Mouse (Mus musculus) neural tube, embryonic 10.5 days (tissue): ENCODE measurements around the gene Gpr143.
A peak's percentile ranks its signal among the peaks of the same experiment; 100 is the strongest.
"Not testable (repeated sequence)": the region's sequence is repeated elsewhere in the genome, so short reads cannot be mapped to it uniquely, and the experiment has no call there.

ENCODE experiments used
- DNase-seq: peaks from one replicate; pipeline ENCODE4 v3.0.0-alpha.2; 2017; ENCODE audit warnings: low spot score; ENCODE audit errors: extremely low spot score

Gene Gpr143

DNA sequence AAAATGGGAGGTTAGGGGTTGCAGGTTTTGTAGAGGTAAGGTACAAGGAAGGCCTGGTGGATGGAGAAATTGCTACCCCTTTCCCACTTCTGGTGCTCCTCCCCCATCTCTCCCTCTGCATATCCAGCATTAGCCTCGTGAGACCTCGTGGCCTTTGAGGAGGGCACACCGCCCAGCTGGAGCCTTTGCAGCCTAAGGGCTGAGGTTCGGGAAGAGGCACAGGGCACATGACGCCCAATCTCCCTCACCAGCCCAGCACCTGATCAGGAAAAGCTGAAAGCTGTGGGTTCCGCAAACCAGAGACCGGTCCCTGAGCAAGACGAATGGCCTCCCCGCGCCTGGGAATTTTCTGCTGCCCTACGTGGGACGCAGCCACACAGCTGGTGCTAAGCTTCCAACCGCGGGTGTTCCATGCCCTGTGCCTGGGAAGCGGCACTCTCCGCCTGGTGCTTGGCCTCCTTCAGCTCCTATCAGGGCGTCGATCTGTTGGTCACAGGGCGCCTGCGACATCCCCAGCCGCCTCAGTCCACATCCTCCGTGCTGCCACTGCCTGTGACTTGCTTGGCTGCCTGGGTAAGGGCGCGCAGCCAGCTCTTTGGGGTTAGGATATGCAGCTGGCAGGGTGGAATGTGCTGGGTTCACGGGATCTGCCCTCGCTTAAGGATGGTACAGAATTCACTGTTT lies at the start of gene Gpr143:
TSS of gene Gpr143 (plus strand) at position 202 of the 684 bp plus-strand sequence.
- peak; percentile 24 for DNase-seq

DNA sequence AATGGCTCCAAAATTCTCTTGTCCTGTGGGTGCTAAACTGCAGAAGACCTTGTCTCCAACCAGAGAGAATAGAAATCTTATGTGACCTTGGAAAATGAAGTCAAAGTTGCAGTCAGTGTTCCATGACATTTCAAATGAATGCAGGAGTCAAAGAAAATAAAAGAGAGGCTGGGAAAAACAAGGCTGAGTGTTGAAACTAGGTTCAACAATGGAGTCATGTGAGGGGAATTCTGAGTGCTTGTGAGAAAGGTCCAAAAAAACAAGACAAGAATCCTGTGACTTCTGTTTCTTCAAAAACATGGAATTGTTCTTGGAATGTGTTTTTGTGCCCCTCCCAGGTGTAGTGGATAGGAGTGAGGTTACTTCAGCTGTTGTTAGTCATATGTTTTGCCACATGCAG lies 46.4 kb upstream of the Gpr143 start:
- no peak for DNase-seq

DNA sequence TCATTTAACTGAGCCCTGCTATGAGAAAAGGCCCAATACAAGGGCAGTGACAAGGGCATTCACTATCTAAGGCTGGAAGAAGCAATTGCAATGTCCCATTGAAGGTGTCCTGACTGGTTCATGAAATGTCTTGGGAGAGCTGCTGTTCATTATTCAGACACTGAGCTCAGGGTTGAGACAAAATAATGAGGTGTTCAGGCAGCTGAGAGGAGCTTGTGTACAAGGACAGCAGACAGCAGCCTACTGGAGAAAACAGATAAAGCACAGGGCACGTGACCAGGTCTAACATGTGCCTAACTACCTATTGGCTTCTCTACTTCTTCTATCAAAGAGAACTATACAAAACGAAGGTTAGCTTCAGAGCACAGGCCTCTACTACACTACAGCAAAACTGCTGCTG lies 43.5 kb upstream of the Gpr143 start:
- no peak for DNase-seq

DNA sequence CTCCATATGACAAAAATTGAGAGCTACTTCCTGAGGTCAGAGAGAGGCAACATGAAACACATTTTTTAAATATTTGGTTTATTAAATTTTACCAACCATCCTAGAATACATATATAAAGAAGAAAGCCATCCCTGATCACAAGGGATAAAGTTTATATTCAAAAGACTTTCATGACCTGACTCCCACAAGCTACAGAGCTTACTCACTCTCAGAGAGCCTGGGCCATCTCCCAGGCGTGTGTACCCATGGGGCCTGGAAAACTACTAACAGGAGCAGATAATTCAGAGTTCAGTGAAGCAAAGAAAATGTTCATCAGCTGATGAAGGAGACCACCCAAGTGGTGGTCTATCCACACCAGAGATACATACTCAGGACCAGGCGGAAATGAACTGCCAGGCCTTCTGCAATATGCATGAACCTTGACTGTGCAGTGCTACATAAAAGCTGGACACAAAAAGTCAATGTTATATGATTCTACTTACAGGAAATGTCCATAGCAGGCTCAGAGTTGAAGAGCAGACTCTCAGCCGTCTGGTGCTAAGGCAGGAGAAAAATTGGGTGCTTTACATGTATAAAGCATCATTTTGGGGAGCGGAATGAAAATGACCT lies 42.9 kb upstream of the Gpr143 start:
- no peak for DNase-seq

- no peak for DNase-seq
These were observed 38.1 kb upstream of the Gpr143 start for GRCm38 (mm10) chrX:152743642-152744041.

DNA sequence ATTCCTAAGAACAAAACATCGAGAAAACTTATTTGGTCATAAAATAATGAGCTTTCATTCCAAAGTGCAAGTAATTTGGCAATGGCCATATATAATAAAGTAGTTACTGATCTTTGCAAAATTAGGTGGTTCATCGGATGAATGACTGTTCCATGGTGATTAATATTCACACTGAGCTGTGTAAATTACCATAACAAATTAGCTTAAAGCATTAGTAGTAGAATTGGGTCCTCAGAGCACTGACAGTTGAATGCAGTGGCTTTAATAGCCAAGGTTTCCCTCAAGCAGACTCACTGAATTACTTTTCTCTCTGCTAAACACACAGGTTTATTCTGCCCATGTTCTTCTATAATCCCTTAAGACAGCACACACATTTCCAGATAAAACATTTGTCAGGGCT lies 35.8 kb upstream of the Gpr143 start:
- DNase-seq = no peak

- DNase-seq = no peak
These were observed 25.9 kb upstream of the Gpr143 start for GRCm38 (mm10) chrX:152755819-152756218.

DNA sequence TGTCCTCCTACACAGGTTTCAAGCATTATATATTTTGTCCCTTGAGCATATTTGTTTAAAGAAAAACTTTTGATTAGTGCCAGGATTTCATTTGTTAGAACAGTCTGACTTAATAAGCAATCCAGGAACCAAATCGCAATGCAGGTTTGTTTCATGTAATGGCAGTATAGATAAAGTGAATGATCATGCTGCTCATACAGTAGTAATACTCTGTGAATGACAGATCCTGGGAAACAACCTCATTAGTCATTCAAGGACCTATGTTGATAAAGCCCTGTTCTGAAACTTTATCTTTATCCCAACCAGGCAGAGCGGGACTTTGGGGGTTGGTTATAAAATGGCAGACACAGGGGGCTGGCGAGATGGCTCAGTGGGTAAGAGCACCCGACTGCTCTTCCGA lies 25.4 kb upstream of the Gpr143 start:
- no peak for DNase-seq

GRCm38 (mm10) chrX:152762437-152762836 lies 19.3 kb upstream of the Gpr143 start:
- DNase-seq = no peak

DNA sequence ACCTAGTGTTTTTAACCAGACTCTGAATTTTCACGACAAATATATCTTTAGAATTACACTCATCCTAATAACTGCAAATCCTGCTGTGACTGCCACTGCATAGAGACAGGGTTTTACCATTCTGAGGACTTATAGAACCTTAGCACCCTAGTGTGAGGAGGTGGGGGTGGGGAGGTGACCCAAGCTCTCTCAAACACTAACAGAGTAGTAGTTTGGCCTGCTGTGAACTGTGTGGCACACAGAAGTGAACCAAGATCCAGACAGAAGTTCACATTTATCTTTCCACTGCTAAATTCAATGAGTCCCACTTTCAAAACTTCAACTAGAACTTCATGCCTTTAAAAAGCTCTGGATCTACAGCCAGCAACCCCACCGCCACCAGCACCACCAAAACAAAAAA lies 18.9 kb upstream of the Gpr143 start:
- no peak for DNase-seq

DNA sequence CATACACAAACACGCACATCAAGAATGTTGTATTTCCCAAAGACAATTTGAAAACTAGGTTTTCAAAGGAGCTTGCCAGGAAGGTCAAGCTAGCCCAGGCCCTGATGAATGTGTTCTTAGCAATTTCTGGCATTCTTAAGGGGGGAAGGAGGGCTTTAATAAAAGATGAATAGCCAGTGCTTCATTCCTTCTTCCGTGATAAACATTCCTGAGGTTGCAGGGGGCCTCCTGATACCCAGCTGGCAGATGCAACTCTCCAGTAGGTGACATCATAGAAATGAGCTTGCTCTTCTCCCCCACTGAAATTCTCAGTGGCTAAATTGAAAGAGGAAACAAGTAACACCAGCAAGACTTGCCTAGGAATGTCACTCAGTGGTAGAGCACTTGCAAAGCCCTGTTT lies 17.6 kb upstream of the Gpr143 start:
- DNase-seq = no peak

GRCm38 (mm10) chrX:152768891-152769599 lies 12.7 kb upstream of the Gpr143 start, which contains the start of gene Shroom2:
Gene Shroom2, minus strand, starts transcription at chrX:152769465.
- DNase-seq = peak; percentile 39

- peak; percentile 66 for DNase-seq
These were observed 12.0 kb upstream of the Gpr143 start for GRCm38 (mm10) chrX:152769600-152770157.

DNA sequence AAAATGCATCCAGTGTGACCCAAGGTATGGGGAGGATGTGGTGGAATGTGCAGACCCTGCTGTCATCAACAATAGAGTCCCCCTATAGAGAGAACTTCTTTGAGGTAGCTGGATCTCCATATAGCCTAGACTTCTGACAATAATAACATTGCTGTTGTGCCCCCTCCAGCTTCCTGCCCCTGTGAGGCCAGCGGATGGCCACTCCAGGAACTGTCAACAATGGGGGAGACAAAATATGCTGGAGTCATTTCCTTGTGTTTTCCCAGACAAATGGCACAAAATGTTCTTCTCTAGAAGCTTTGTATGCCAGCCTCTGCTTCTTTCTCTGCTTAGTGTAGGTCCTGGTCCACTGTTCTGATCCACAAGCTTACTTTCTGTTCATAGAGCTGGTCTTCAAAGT lies 6.4 kb downstream of the Gpr143 start:
- DNase-seq = no peak

DNA sequence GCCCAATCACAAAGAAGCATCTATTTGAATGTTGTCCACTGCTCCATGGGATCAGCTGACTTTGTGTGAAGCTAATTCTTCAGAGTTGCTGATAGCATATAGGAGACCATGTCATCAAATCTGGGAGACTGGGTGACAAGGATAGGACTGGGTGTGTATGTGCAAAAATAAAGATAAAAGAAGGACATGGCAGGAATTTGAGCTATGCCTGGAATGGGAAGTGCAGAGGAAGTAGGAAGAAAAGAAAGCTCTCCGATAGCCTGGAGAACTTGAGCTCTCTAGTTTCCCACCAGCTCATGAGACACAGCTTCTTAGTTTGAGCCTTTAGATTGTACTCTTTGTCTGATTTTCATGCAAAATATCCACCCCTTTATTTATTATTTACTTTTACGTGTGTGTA lies 6.9 kb downstream of the Gpr143 start:
- no peak for DNase-seq

DNA sequence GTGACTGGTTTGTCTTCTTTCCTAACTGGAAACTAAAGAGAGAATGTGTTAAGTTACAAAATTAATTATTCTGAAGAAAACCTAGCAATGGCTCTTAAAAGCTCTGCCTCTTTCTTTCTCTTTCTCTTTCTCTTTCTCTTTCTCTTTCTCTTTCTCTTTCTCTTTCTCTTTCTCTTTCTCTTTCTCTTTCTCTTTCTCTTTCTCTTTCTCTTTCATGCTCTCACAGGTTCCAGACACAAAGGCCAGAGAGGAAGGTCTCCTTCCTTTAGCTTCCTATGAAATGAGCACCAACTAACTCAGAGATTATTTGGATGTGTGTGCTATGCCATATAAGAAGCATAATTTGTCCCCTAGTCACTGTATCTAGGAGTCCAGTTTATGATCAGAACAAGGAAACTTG lies 23.6 kb downstream of the Gpr143 start:
- DNase-seq = no peak

DNA sequence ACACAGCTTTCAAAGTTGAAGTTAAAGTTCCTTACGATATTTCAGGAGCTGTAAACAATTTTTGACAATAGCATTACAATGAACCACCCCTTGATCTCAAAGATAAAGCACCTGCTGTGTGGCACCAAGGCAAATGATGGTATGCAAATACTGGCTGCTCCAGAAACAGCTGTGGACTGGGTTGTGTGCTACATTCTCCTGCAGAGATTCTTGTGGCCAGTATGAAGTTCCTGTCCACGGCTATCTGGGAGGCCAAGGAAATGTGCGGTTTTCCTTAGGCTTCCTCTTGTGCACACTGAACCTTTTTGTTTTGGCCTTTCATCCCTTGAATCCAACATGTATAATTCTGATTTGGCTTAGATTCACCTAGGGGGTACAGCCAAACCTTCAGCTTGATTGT lies 31.6 kb downstream of the Gpr143 start:
- DNase-seq = no peak

DNA sequence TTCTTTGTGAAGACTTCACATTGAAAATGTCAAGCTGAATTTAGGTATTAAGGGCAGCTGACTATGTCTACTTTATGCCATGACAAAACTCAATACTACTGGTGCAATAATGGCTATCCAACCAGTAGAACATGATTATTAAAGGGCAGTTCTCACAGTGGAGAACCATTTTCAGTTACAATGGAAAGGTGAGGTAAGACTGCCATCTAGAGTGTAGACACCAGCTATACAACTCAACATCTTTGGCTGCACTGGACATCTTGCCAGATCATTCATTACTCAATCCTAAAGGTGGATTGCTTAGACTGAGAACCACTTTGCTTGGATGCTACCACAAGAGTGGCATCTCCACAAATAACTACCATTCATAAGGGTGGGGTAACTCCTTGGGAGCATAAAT lies 37.3 kb downstream of the Gpr143 start:
- DNase-seq = no peak

GRCm38 (mm10) chrX:152831003-152831550 lies 49.4 kb downstream of the Gpr143 start:
- not testable (repeated sequence) for DNase-seq

DNA sequence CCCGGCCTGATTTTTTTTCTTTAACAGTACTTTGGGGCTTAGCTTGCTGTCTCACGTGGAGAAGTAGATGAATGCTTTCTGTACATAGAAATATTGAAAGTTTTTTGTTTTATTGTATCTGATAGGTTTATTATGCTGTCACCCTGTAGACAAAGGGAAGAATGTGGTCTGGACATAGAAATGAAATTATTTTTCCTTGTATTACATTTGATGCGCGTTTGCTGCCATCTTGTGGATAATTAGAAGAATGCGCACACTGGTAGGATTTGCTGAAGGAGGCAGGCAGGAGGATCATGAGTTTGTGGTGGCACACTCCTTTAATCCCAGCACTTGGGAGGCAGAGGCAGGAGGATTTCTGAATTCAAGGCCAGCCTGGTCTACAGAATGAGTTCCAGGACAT lies 53.2 kb downstream of the Gpr143 start:
- not testable (repeated sequence) for DNase-seq

DNA sequence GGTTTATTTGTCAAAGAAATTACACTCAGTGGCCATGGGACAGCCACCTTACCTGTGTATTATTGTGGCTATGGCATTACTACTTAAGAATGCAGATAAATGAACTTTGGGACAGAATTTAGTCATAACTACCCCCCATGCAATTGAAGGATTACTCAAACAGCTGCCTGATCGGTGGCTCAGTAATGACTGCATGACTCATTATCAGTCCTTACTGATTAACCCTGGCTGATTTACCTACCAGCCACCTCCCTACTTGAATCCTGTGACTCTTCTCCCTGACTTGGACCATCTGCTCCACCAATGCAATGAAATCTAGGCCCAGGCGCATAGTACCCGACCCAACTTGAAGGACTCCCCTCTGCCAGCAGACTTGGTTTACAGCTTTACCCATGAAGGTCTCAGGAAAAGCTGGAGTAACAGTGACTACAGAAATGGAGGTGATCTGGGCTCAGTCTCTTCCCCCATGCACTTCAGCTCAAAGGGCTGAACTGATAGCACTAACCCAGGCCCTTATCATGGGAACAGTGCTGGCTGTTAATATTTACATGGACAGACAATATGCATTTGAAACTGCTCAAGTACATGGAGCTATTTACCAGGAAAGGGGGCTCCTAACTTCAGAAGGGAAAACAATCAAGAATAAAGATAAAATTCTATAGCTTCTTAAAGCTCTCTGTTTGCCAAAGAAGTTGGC lies 73.5 kb downstream of the Gpr143 start:
- no peak for DNase-seq
